Mouse (Mus musculus) forebrain, embryonic 10.5 days (tissue): ENCODE measurements around the gene Scube1. TPM values are rescaled to one million over a fixed set of nuclear protein-coding genes. Genes with fewer than 3 reads are reported as not detected.

ENCODE experiments used
- DNase-seq: peaks from one replicate; pipeline ENCODE4 v3.0.0-alpha.2; 2017; ENCODE audit warnings: low spot score; ENCODE audit errors: extremely low spot score
- H3K27ac ChIP-seq: fragments of 300-500 bp; sonication (generic); 2 replicates; pipeline ENCODE4 v1.5.1; 2016; ENCODE audit warnings: mild to moderate bottlenecking
- H3K27me3 ChIP-seq: fragments of 300-500 bp; sonication (generic); 2 replicates; pipeline ENCODE4 v1.6.1; 2016; ENCODE audit warnings: mild to moderate bottlenecking; ENCODE audit not compliant: poor library complexity, severe bottlenecking
- H3K36me3 ChIP-seq: fragments of 300-500 bp; sonication (generic); replicated peaks from 2 replicates; pipeline ENCODE4 v1.6.1; 2016; ENCODE audit warnings: mild to moderate bottlenecking, moderate library complexity
- H3K4me1 ChIP-seq: fragments of 300-500 bp; sonication (generic); 2 replicates; pipeline ENCODE4 v1.6.1; 2016
- H3K4me3 ChIP-seq: fragments of 300-500 bp; sonication (generic); 2 replicates; pipeline ENCODE4 v1.5.1; 2016; ENCODE audit warnings: mild to moderate bottlenecking, moderate library complexity
- H3K9me3 ChIP-seq: fragments of 300-500 bp; sonication (generic); 2 replicates; pipeline ENCODE4 v1.6.1; 2016; ENCODE audit warnings: mild to moderate bottlenecking, moderate library complexity
- WGBS: fragments of 180-500 bp; shearing (Covaris S2); methylation state at CpG from one replicate; pipeline ENCODE4 v1.1.7; 2016; 5-methylcytosine and 5-hydroxymethylcytosine counted together
- polyA plus RNA-seq: library from polyadenylated mRNA; unstranded; fragments of >200 nt; fragmentation: Nextera tagmentation; extraction: Ambion mirVana; gene quantifications from 2 replicates; pipeline ENCODE4 v1.2.1, GENCODE M21; 2016

The Scube1 gene
- polyA plus RNA-seq = 58.7 and 68.0 TPM in 2 replicates

DNA sequence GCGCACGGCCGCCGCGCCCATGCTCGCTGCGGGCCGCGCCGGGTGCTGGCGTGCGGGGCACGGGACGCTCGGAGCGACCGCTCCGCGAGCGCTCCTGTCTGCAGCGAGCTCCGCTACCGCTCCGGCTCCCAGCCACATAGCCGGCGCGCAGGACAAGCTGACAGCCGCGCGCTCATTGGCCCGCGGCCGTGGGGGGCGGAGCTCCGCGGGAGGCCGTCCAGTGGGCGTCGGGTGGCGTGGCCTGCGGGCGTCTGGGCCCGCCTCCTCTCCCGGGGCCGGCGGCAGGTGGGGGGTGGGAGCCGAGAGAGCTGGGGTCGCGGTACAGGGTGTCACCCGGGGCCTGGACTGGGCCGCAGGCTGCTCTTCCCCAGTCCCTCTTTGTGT, at the start of gene Scube1:
Gene Scube1, minus strand, starts transcription at position 136 of the 384 bp plus-strand sequence.
- 0% methylated on average over 51 of the region's 51 CpGs for WGBS
- Histone ChIP-seq H3K9me3 (no peaks in the 10 kb centered on the region), H3K36me3 (peaks cover 27% of the 10 kb centered on the region), H3K4me1 (peaks cover 87% of the 10 kb centered on the region), H3K4me3 (peak within 1 kb of the TSS; percentile 88), H3K27me3 (peaks cover 90% of the 10 kb centered on the region), H3K27ac (peak within 1 kb of the TSS; percentile 93)
- peak; percentile 86 for DNase-seq

DNA sequence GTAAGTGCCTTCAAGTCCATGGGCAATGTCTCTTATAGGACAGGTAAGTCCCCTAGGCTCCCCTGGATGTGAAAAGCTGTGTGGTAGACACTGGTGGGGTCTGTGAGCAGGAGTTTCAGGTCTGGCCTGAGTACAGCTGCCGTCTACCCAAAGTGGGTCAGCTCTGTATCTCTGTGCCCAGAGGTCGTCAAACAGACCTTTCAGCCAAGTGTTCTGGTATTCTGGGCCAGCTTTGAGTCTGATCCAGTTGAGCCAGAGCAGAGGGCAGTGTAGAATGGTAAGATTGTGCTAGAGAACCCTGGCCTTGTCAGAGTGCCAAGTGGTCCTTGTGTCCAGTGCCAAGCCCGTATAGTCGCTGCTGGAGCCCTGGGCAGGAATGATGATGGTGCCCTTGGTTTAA, 48.1 kb upstream of the Scube1 start:
- H3K9me3 ChIP-seq = no peaks in the 10 kb centered on the region
- WGBS = 96% methylated on average over 4 of the region's 4 CpGs
- no peak for DNase-seq
- no peak overlapping the region for H3K4me3 ChIP-seq
- no peak overlapping the region for H3K27ac ChIP-seq
- H3K4me1 ChIP-seq = peaks cover 49% of the 10 kb centered on the region
- H3K27me3 ChIP-seq = peaks cover 61% of the 10 kb centered on the region
- H3K36me3 ChIP-seq = no peaks in the 10 kb centered on the region

DNA sequence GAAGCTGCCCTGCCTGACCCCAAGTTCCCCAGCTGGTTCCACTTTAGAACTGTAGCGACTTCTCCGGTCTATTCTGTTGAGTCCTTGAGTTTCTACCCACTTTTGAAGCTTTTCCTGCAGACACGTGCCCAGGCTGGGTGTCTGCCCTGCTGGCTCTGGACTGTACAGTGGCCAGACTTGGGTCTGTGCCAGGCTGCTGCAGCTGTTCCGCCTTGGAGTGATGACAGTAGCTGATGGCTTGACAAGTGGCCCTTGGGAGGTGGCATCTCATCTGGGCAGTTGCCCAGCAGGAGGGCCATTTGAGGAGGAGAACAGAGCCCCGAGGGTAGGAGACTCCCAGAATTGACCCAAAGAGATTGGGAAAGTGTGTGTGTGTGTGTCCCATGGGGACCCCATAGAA, 47.6 kb upstream of the Scube1 start:
- H3K27me3 ChIP-seq = peaks cover 61% of the 10 kb centered on the region
- H3K9me3 ChIP-seq = no peaks in the 10 kb centered on the region

DNA sequence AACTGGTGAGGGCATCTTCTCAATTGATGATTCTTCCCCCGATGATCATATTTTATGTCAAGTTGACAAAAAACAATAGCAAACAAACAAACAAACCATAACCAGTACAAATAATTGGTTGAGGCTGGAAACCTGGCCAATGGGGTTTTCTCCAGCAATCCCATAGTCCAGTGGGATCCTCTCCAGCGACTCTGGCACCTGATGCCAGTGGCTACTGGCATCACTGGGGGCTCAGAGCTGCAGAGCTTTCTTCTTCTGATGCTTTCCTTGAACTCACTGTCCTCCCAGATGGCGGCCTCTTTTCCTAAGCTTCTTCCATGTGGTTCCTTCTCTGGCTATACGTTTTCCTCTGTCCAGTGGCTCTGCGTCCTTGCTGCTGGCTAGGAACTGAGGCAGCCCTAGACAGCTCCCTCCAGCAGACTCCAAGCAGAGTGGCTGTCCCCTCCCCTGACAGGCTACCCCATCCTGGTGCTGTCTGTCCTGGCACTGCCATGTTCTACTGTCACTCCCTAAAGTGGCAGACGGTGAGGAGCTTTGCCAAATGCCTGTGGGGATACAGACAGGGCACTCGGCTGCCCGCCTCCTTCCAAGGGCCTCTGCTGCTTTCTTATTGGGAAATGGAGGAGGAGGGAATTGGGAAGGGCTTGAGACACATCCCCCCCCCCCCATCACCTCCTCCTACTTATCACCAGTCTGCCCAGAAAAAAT, 46.7 kb upstream of the Scube1 start:
- DNase-seq = no peak
- Histone ChIP-seq H3K27me3 (peaks cover 56% of the 10 kb centered on the region), H3K4me3 (no peak overlapping the region), H3K9me3 (no peaks in the 10 kb centered on the region), H3K4me1 (peaks cover 58% of the 10 kb centered on the region), H3K36me3 (no peaks in the 10 kb centered on the region), H3K27ac (peak overlapping the region; percentile 69; the same call in 1 of the 2 replicates)
- 88% methylated on average over 8 of the region's 8 CpGs for WGBS

More for the DNA sequence above, 47.6 kb upstream of the Scube1 start:
- DNase-seq = no peak
- 80% methylated on average over 5 of the region's 5 CpGs for WGBS
- no peak overlapping the region for H3K27ac ChIP-seq
- H3K4me1 ChIP-seq = peaks cover 48% of the 10 kb centered on the region
- no peak overlapping the region for H3K4me3 ChIP-seq
- no peaks in the 10 kb centered on the region for H3K36me3 ChIP-seq

DNA sequence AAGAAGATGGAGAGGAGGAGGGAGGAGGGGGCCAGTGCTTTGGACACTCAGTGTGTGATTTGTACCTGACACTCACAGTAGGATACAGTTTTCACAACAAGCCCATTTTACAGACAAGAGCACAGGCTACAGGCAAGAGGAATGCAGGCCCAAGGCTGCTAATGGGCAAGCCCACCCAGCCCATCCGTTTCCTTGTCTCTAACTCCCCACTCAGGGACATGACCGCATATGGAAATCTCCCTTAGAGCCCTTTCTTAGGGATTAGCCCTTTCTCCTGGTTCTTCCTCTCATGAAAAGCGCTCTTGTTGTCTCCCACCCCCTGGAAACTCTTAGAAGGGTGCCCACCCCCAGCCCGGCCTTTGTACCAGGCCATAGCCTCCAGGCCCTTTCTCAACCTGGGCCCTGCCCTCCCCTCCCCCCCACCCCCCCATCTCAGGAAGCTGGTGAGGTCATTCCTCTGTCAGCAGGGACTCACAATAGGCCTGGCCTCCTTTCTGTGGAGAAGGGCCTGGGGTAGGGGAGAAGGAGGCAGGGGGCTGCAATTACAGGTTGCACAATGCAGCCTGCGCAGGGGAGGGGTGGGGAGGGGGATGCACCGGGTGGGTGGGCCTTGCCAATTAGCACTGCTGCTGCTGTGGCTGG, 40.7 kb upstream of the Scube1 start:
- peak overlapping the region; percentile 86 for H3K27ac ChIP-seq
- peaks cover 43% of the 10 kb centered on the region for H3K27me3 ChIP-seq
- WGBS = 3% methylated on average over 6 of the region's 6 CpGs
- 0 out of 2 replicates have a peak overlapping the region, but pooled peaks have one; percentile 5 for H3K4me3 ChIP-seq
- H3K4me1 ChIP-seq = peaks cover 68% of the 10 kb centered on the region
- peak; percentile 85 for DNase-seq
- H3K9me3 ChIP-seq = no peaks in the 10 kb centered on the region
- H3K36me3 ChIP-seq = no peaks in the 10 kb centered on the region

DNA sequence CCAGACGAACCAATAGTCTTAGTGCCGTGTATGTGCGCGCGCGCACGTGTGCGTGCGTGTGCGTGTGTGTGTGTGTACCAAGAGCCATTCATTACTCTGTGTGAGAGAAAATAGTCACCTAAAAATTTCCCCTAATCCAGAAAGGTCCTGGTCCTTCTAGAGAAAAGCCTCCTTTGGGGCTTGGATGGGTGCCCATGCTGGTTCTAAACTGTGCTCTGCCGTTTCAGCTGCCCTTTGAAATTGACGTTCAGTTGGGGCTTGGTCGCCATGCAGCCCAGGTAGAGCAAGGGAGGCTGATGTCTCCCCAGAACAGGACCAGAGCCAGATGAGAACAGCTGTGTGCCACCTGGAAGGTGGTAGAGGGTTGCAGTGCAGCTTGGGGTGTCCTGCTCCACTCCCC, 36.7 kb upstream of the Scube1 start:
- peaks cover 47% of the 10 kb centered on the region for H3K27me3 ChIP-seq
- 94% methylated on average over 13 of the region's 13 CpGs for WGBS

DNA sequence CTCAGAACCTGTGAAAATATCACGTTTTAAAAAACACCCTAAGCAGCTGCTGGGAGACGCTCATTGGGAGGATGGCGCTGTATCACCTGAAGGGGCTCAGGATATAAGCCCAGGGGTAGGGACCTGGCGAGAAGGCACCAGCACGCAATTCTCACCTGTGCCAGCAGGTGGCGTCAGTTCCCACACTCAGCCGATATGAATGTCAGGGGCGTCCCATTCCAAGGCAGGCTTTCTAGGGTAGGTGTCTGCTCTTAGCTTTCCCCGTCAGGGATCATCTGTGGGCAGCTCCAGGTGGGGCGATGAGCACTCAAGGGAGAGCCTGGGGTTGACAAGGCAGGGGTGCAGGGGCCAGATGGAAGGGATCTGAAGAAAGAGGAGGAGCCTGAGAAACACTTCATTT, 35.9 kb upstream of the Scube1 start:
- DNase-seq = peak; percentile 81
- WGBS = 3% methylated on average over 10 of the region's 10 CpGs
- Histone ChIP-seq H3K4me1 (peaks cover 40% of the 10 kb centered on the region), H3K36me3 (no peaks in the 10 kb centered on the region), H3K4me3 (no peak overlapping the region), H3K27me3 (peaks cover 47% of the 10 kb centered on the region), H3K27ac (no peak overlapping the region), H3K9me3 (no peaks in the 10 kb centered on the region)

More for the DNA sequence above, 36.7 kb upstream of the Scube1 start:
- peak overlapping the region; percentile 58; the same call in 1 of the 2 replicates for H3K27ac ChIP-seq
- DNase-seq = no peak
- H3K9me3 ChIP-seq = no peaks in the 10 kb centered on the region
- peaks cover 46% of the 10 kb centered on the region for H3K4me1 ChIP-seq
- H3K36me3 ChIP-seq = no peaks in the 10 kb centered on the region
- no peak overlapping the region for H3K4me3 ChIP-seq

DNA sequence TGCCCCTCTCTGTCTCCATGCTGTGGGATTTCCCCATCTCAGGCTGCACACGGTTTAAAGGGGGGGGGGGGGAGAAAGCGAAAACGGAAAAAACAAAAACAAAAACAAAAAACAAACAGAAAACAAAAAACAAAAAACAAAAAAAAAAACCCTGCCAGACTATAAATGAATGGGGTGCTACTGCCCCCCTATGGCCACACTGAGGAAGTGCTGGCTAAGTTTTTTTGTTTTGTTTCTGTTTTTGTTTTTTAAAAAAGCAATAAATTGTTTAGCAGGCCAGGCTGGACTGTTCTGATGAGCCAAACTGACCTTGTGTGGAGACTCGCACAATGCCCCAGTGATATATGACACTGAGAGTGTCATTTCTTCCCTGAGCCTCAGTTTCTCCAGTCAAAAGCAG, 34.1 kb upstream of the Scube1 start:
- H3K4me3 ChIP-seq = no peak overlapping the region
- peaks cover 23% of the 10 kb centered on the region for H3K4me1 ChIP-seq
- H3K27ac ChIP-seq = peak overlapping the region; percentile 68
- 15% methylated on average over 4 of the region's 4 CpGs for WGBS
- peaks cover 6% of the 10 kb centered on the region for H3K9me3 ChIP-seq
- peaks cover 35% of the 10 kb centered on the region for H3K27me3 ChIP-seq
- H3K36me3 ChIP-seq = no peaks in the 10 kb centered on the region
- DNase-seq = no peak

DNA sequence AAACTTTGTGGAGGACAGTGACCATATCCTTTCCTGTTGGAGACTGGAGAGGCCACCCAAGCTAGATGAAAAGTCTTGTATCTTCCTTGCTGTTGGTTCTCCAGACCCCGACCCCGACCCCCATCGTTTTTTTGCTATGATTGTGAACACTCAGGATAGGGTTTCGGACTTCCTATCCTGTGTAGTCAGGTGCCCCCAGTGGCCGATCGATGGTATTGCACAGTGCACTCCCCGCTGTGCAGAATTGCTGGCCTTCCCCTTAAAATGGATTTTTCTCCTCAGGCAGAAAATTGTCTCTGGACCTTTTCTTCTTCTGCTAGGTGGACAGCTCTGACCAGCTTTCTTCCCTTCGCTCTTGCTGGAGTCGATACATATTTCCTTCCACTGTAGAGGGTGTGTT, 31.9 kb upstream of the Scube1 start:
- H3K36me3 ChIP-seq = no peaks in the 10 kb centered on the region
- peaks cover 19% of the 10 kb centered on the region for H3K4me1 ChIP-seq
- DNase-seq = peak; percentile 65
- 0 out of 2 replicates have a peak overlapping the region, but pooled peaks have one; percentile 1 for H3K27ac ChIP-seq
- 31% methylated on average over 9 of the region's 9 CpGs for WGBS
- H3K4me3 ChIP-seq = no peak overlapping the region
- H3K9me3 ChIP-seq = peaks cover 6% of the 10 kb centered on the region
- H3K27me3 ChIP-seq = peaks cover 27% of the 10 kb centered on the region

DNA sequence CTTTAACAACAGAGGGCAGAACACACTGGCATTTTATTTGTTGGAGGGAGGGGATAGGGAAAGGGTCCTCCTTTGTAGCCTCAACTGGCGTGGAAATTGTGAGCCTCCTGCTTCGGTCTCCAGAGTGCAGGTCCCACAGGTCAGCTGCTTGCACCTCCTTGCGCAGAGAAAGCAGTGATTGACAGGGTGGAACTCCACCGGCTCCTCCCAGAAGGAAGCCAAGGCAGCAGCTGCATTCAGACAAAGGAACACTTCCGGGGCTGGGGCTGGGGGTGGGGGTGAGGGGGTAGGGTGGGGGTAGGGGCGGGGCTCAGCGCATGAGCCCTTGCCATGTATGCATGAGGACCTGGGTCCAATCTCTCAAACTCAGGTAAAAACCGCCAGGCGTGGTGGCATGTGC, 24.6 kb upstream of the Scube1 start:
- Histone ChIP-seq H3K4me1 (peaks cover 13% of the 10 kb centered on the region), H3K36me3 (no peaks in the 10 kb centered on the region), H3K27me3 (no peaks in the 10 kb centered on the region), H3K4me3 (no peak overlapping the region), H3K9me3 (peaks cover 2% of the 10 kb centered on the region), H3K27ac (0 out of 2 replicates have a peak overlapping the region, but pooled peaks have one; percentile 18)
- DNase-seq = no peak
- 65% methylated on average over 9 of the region's 9 CpGs for WGBS

DNA sequence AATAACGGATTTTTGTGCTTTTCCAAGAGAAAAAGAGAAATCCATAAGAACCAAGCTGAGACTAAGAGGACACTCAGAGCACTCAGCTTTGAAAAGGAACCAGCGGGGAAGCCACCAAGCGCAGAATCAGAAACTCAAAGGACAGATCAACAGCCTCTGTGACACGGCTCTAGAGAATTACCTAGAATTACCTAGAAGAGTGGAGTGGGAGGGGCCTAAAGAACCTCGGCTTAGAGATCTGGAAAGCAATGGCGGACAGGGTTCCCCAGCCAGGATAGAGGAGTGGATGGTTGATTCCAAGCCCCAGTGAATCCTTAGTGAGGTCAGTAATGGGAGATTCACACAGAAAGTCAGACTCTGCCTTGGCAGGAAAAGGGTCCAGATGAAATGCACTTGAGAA, 24.2 kb upstream of the Scube1 start:
- Histone ChIP-seq H3K27ac (peak overlapping the region; percentile 9; the same call in 1 of the 2 replicates), H3K4me3 (no peak overlapping the region), H3K4me1 (peaks cover 13% of the 10 kb centered on the region), H3K36me3 (no peaks in the 10 kb centered on the region), H3K9me3 (no peaks in the 10 kb centered on the region), H3K27me3 (no peaks in the 10 kb centered on the region)
- DNase-seq = no peak
- 86% methylated on average over 6 of the region's 6 CpGs for WGBS

DNA sequence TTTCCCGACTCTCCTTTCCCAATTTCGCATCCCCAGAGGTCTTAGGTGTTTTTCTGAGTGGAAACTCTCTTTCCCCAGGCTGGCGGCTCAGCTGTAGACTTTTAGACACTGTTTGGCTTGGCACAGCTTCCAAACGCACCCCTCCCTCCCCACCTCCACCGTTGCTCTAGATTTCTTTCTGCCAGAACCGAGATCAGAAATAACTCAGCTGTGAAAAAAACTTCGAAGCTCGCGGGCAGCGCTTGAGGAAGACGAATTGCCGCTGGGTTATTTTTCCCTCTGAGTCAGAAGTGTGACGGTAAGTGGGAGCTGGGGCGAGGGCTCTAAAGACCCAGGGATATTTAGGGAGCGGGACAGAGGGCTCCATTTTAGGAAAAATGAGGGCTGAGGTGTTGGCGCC, 21.5 kb upstream of the Scube1 start:
- Histone ChIP-seq H3K4me1 (peaks cover 34% of the 10 kb centered on the region), H3K27me3 (peaks cover 15% of the 10 kb centered on the region), H3K36me3 (no peaks in the 10 kb centered on the region), H3K4me3 (no peak overlapping the region), H3K27ac (no peak overlapping the region), H3K9me3 (no peaks in the 10 kb centered on the region)
- no peak for DNase-seq
- WGBS = 84% methylated on average over 16 of the region's 16 CpGs

DNA sequence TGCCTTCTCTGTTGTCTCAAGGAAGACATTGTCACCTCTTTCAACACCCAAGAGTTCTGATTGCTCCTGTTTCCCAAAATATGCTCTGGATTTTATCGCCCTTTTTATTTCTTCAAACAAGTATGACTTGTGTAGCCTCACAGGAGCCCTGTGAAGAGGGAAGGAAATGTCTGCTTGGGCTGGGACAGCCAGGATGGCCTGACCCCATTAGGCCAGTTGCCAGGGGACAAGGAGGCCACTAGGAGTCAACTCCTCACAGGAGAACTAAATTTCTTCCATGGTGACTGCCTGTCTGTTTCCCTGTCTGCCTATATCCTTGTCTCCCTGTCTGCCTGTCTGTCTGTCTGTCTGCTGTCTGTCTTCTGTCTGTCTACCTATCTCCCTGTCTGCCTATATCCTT, 17.2 kb upstream of the Scube1 start:
- H3K27ac ChIP-seq = peak overlapping the region; percentile 82
- no peaks in the 10 kb centered on the region for H3K36me3 ChIP-seq
- WGBS = 83% methylated on average over 1 of the region's 1 CpGs
- H3K4me1 ChIP-seq = peaks cover 34% of the 10 kb centered on the region
- H3K4me3 ChIP-seq = no peak overlapping the region
- H3K9me3 ChIP-seq = no peaks in the 10 kb centered on the region
- H3K27me3 ChIP-seq = peaks cover 20% of the 10 kb centered on the region
- no peak for DNase-seq
